Comparison of ENCODE assay signal across 12 mouse cellular contexts in genomic region chr11:117309918-117310287, GRCm38 (mm10).
DNase-seq lines count a peak whose midpoint lies in the region; ATAC-seq and TF ChIP-seq lines count a peak whose summit lies in the region.
"Had no signal": no experiment of that assay in that cellular context is flagged by ENCODE, and none has a peak within 500 bp of the region (broad histone marks: within the 10 kb centered on the region; RNA-seq: fewer than 3 reads in every experiment).

No protein-coding gene starts in this region.

- H3K27me3 ChIP-seq in CH12.LX (replicated peaks), result no peaks in the 10 kb centered on the region
- no peaks in the 10 kb centered on the region for H3K27me3 ChIP-seq in midbrain, embryonic 14.5 days (ENCODE audit: control insufficient read depth, insufficient read depth, low read length)

- ATAC-seq in inflammation-experienced regulatory T-cells, adult 6 months, result no peak
- no peak for ATAC-seq in midbrain, embryonic 14.5 days (ENCODE audit: low FRiP score, low TSS enrichment)
- ATAC-seq: forebrain, embryonic 16.5 days had no signal

- no peak; the same call in 1 of the 2 replicates for TF ChIP-seq POLR2A in CH12.LX (IDR thresholded peaks at IDR 0.05; ENCODE audit: low read depth, low read length)

- in situ Hi-C loops in CH12.LX (cut with MboI; ENCODE audit: low pct_ligation_motif_present, low pct_unique_long_range_greater_than_20kb, low sequenced_read_pairs), result loop anchor here (5.0 kb wide), 3 partner anchors 43 to 63 kb away; no protein-coding TSS in a partner anchor

- TF ChIP-seq CTCF in CH12.LX (conservative IDR thresholded peaks at IDR 0.05 in 1 of 2, IDR thresholded peaks at IDR 0.05 in 1 of 2; ENCODE audit: low read depth in 2 of 2, low read length in 2 of 2), result peak in 1 of 2 experiments; percentile 1; a peak in 1 of 4 replicates

- TF ChIP-seq RAD21 in CH12.LX (IDR thresholded peaks at IDR 0.05; ENCODE audit: low read depth, low read length), result no peak; the same call in 1 of the 2 replicates

- peaks cover 20% of the 10 kb centered on the region for H3K79me2 ChIP-seq in CH12.LX (replicated peaks; ENCODE audit: control insufficient read depth, extremely low read depth, insufficient read depth, poor library complexity, severe bottlenecking)

- peaks cover 87 to 97% of the 10 kb centered on the region in 2 experiments for H3K4me1 ChIP-seq in CH12.LX (ENCODE audit: control insufficient read depth in 1 of 2, insufficient read depth in 2 of 2)
- peaks cover 26% of the 10 kb centered on the region for H3K4me1 ChIP-seq in midbrain, embryonic 14.5 days (ENCODE audit: control insufficient read depth, insufficient read depth, low read length)

- DNase-seq in heart, adult 18-20 months, result peak; percentile 70 to 78
- no peak for DNase-seq in heart, postnatal 25 days (ENCODE audit: low spot score)
- no peak for DNase-seq in CH12.LX (ENCODE audit: extremely low read depth)
- peak; percentile 80 for DNase-seq in gastrocnemius, adult 18-20 months (ENCODE audit: low spot score)
- DNase-seq in induced T-regulatory cell, adult 2 months (ENCODE audit: low read depth), result peak; percentile 49
- DNase-seq in right cerebral cortex, adult 18-20 months, result no peak
- no peak for DNase-seq in midbrain, embryonic 14.5 days
- DNase-seq: adrenal gland, adult 8-10 months; kidney, adult 9 months; left cerebral cortex, postnatal 4 days had no signal

- H3K4me2 ChIP-seq in CH12.LX (ENCODE audit: insufficient read depth, low read depth, poor library complexity, severe bottlenecking), result peak overlapping the region; percentile 67
- no peak overlapping the region for H3K4me2 ChIP-seq in midbrain, embryonic 14.5 days (ENCODE audit: low read length)

- peak overlapping the region; percentile 98 for H3K27ac ChIP-seq in CH12.LX (ENCODE audit: insufficient read depth, low read depth)
- H3K27ac ChIP-seq in midbrain, embryonic 14.5 days (replicated peaks; ENCODE audit: low read depth, low read length), result no peak overlapping the region

- intact Hi-C loops in heart, postnatal 25 days (cut with DNase I), result no loop called here

- WGBS in midbrain, embryonic 14.5 days, result 72% methylated on average over 3 of the region's 3 CpGs

- peak overlapping the region; percentile 51 for H3K9ac ChIP-seq in CH12.LX (ENCODE audit: insufficient read depth, low read depth)
- H3K9ac ChIP-seq in midbrain, embryonic 14.5 days (replicated peaks; ENCODE audit: low read length), result no peak overlapping the region

- dilution Hi-C loops in CH12.LX (cut with MboI; ENCODE audit: extremely low pct_ligation_motif_present, extremely low pct_unique_long_range_greater_than_20kb, low sequenced_read_pairs), result no loop called here

- no peaks in the 10 kb centered on the region for H3K9me3 ChIP-seq in CH12.LX (replicated peaks; ENCODE audit: low read length)
- H3K9me3 ChIP-seq in midbrain, embryonic 14.5 days (ENCODE audit: control insufficient read depth, low read length), result no peaks in the 10 kb centered on the region

- H3K4me3 ChIP-seq in CH12.LX (replicated peaks in 1 of 3; ENCODE audit: low read depth in 2 of 3, low read length in 2 of 3, poor library complexity in 1 of 3), result peak overlapping the region in 1 of 3 experiments; percentile 42
- H3K4me3 ChIP-seq in midbrain, embryonic 14.5 days (replicated peaks; ENCODE audit: low read depth, low read length), result no peak overlapping the region

- peaks cover 3 to 35% of the 10 kb centered on the region in 2 experiments for H3K36me3 ChIP-seq in CH12.LX (replicated peaks in 1 of 2; ENCODE audit: control insufficient read depth in 1 of 2, insufficient read depth in 1 of 2, low read length in 1 of 2)
- no peaks in the 10 kb centered on the region for H3K36me3 ChIP-seq in midbrain, embryonic 14.5 days (ENCODE audit: control insufficient read depth, insufficient read depth, low read length)

- no peak; the same call in none of the 2 replicates for TF ChIP-seq EP300 in CH12.LX (IDR thresholded peaks at IDR 0.05; ENCODE audit: low read length)

TF ChIP-seq in CH12.LX, 34 proteins besides CTCF, POLR2A, EP300 and RAD21:
- no peak for TF ChIP-seq CHD1 (IDR thresholded peaks at IDR 0.05; ENCODE audit: low read depth, low read length)
- TF ChIP-seq BHLHE40 (IDR thresholded peaks at IDR 0.05; ENCODE audit: low read depth, low read length), result no peak; the same call in none of the 2 replicates
- TF ChIP-seq MEF2A (IDR thresholded peaks at IDR 0.05; ENCODE audit: borderline replicate concordance, low read depth, low read length), result peak; percentile 61; the same call in 1 of the 2 replicates
- peak; percentile 81 for TF ChIP-seq IRF4 (IDR thresholded peaks at IDR 0.05; ENCODE audit: low read depth, low read length)
- no peak for TF ChIP-seq MAX (IDR thresholded peaks at IDR 0.05; ENCODE audit: low read length)
- no peak for TF ChIP-seq PAX5 (IDR thresholded peaks at IDR 0.05; ENCODE audit: low read length)
- peak; percentile 34 for TF ChIP-seq SIN3A (IDR thresholded peaks at IDR 0.05; ENCODE audit: low read length)
- TF ChIP-seq MXI1 (IDR thresholded peaks at IDR 0.05; ENCODE audit: low read depth, low read length), result peak; percentile 69
- TF ChIP-seq ZNF384 (IDR thresholded peaks at IDR 0.05; ENCODE audit: low read depth, low read length), result no peak
- TF ChIP-seq RCOR1 (conservative IDR thresholded peaks at IDR 0.05; ENCODE audit: low read depth, low read length), result no peak
- no peak for TF ChIP-seq USF1 (IDR thresholded peaks at IDR 0.05; ENCODE audit: low read depth, low read length)
- 0 out of 2 replicates have a peak, but pooled peaks have one; percentile 54 for TF ChIP-seq KAT2A (IDR thresholded peaks at IDR 0.05; ENCODE audit: insufficient replicate concordance, low read length)
- TF ChIP-seq ZMIZ1 (IDR thresholded peaks at IDR 0.05; ENCODE audit: low read depth, low read length), result 0 out of 2 replicates have a peak, but pooled peaks have one; percentile 42
- TF ChIP-seq ETS1 (conservative IDR thresholded peaks at IDR 0.05; ENCODE audit: low read depth, low read length), result peak; percentile 49; the same call in 1 of the 2 replicates
- peak; percentile 44; the same call in 1 of the 2 replicates for TF ChIP-seq ELF1 (IDR thresholded peaks at IDR 0.05; ENCODE audit: low read depth, low read length)
- no peak; the same call in 1 of the 2 replicates for TF ChIP-seq CHD2 (IDR thresholded peaks at IDR 0.05; ENCODE audit: low read length)
- no peak for TF ChIP-seq POLR2AphosphoS2 (IDR thresholded peaks at IDR 0.05; ENCODE audit: low read depth, low read length)
- TF ChIP-seq E2F4 (IDR thresholded peaks at IDR 0.05; ENCODE audit: insufficient replicate concordance, low read depth, low read length), result no peak
- TF ChIP-seq UBTF (IDR thresholded peaks at IDR 0.05; ENCODE audit: low read depth, low read length), result peak; percentile 68; the same call in 1 of the 2 replicates
- TF ChIP-seq SMC3 (IDR thresholded peaks at IDR 0.05; ENCODE audit: low read depth, low read length), result peak; percentile 14
- no peak for TF ChIP-seq GABPA (IDR thresholded peaks at IDR 0.05; ENCODE audit: insufficient replicate concordance, low read depth, low read length)
- TF ChIP-seq ZC3H11A (IDR thresholded peaks at IDR 0.05; ENCODE audit: low read depth, low read length), result no peak
- peak; percentile 37; the same call in 1 of the 2 replicates for TF ChIP-seq NELFE (IDR thresholded peaks at IDR 0.05; ENCODE audit: low read depth, low read length)
- no peak for TF ChIP-seq NRF1 (IDR thresholded peaks at IDR 0.05; ENCODE audit: low read depth, low read length)
- TF ChIP-seq JUND (conservative IDR thresholded peaks at IDR 0.05; ENCODE audit: low read depth, low read length), result 0 out of 2 replicates have a peak, but pooled peaks have one; percentile 21
- no peak for TF ChIP-seq ZKSCAN1 (IDR thresholded peaks at IDR 0.05; ENCODE audit: borderline replicate concordance, low read depth, low read length)
- TF ChIP-seq HCFC1 (IDR thresholded peaks at IDR 0.05; ENCODE audit: low read depth, low read length), result no peak; the same call in 1 of the 2 replicates
- no peak; the same call in 1 of the 2 replicates for TF ChIP-seq MAZ (IDR thresholded peaks at IDR 0.05; ENCODE audit: low read depth, low read length)
- no peak for TF ChIP-seq MAFK (IDR thresholded peaks at IDR 0.05; ENCODE audit: insufficient replicate concordance, low read length)
- no peak for TF ChIP-seq USF2 (conservative IDR thresholded peaks at IDR 0.05; ENCODE audit: low read depth, low read length)
- TF ChIP-seq TCF12 (IDR thresholded peaks at IDR 0.05; ENCODE audit: low read depth, low read length), result peak; percentile 57; the same call in 1 of the 2 replicates
- TF ChIP-seq TBP (conservative IDR thresholded peaks at IDR 0.05; ENCODE audit: low read depth, low read length), result no peak
- no peak for TF ChIP-seq JUN (IDR thresholded peaks at IDR 0.05; ENCODE audit: insufficient read depth, low read depth, low read length)
- 0 out of 2 replicates have a peak, but pooled peaks have one; percentile 12 for TF ChIP-seq MYC (IDR thresholded peaks at IDR 0.05; ENCODE audit: low read depth, low read length)
TF ChIP-seq in CH12.LX: peak in this region for 14.

Comparison
In these comparisons a context has a peak if more than half of its experiments do, and no peak if none do; other contexts are left out.
1. DNase-seq: peak in heart, adult 18-20 months (2 of 2), gastrocnemius, adult 18-20 months (single experiment) and induced T-regulatory cell, adult 2 months (single experiment); none in heart, postnatal 25 days (single experiment), CH12.LX (single experiment), right cerebral cortex, adult 18-20 months (single experiment) and midbrain, embryonic 14.5 days (single experiment).